Mouse (Mus musculus) R1 (cell line): ENCODE results near the gene Apold1.

Source experiments
- DNase-seq: peaks from one replicate; pipeline ENCODE4 v3.0.0-alpha.2; 2018; ENCODE audit warnings: low read depth, low spot score

The Apold1 gene

DNA sequence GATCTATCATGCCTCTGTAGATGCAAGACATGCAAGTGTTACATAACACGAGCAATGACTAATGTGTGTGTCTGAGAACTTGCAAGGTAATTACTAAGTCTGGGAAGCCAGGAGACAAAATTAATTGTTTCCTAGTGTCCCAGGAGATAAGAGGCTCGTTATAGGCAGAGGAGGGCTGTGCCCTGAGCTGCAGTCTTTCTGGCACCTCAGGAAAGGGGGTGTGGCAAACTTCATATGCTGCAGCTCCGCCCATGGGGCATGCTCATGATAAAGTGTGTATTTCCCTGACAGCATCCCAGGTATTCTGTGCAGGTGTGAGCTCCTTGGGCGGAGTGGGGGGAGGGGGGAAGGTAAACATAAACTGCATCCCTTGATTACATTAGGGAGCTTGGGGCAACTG lies 9.4 kb upstream of the Apold1 start:
- DNase-seq, result no peak

GRCm38 (mm10) chr6:134976628-134977027 lies 4.9 kb upstream of the Apold1 start:
- DNase-seq, result no peak

DNA sequence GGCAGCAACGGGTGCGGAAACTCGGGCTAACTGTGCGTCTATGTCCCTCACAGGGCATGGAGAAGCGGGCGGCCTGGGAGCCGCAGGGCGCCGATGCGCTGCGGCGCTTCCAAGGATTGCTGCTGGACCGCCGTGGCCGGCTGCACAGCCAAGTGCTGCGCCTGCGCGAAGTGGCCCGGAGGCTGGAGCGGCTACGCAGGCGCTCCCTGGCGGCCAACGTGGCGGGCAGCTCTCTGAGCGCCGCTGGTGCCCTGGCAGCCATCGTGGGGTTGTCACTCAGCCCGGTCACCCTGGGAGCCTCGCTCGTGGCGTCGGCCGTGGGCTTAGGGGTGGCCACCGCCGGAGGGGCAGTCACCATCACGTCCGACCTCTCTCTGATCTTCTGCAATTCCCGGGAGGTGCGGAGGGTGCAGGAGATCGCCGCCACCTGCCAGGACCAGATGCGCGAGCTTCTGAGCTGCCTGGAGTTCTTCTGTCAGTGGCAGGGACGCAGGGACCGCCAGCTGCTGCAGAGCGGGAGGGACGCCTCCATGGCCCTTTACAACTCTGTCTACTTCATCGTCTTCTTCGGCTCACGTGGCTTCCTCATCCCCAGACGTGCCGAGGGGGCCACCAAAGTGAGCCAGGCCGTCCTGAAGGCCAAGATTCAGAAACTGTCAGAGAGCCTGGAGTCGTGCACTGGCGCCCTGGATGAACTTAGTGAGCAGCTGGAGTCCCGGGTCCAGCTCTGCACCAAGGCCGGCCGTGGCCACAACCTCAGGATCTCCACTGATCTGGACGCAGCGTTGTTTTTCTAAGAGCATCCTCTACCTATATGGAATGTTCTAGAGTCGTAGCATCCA lies 2.2 kb downstream of the Apold1 start:
- peak; percentile 88 for DNase-seq

- no peak for DNase-seq
These were observed 3.2 kb downstream of the Apold1 start for GRCm38 (mm10) chr6:134984748-134985147.

- no peak for DNase-seq
These were observed 6.9 kb downstream of the Apold1 start for GRCm38 (mm10) chr6:134988377-134988776.

- no peak for DNase-seq
These were observed 9.2 kb downstream of the Apold1 start for GRCm38 (mm10) chr6:134990674-134991073.

DNA sequence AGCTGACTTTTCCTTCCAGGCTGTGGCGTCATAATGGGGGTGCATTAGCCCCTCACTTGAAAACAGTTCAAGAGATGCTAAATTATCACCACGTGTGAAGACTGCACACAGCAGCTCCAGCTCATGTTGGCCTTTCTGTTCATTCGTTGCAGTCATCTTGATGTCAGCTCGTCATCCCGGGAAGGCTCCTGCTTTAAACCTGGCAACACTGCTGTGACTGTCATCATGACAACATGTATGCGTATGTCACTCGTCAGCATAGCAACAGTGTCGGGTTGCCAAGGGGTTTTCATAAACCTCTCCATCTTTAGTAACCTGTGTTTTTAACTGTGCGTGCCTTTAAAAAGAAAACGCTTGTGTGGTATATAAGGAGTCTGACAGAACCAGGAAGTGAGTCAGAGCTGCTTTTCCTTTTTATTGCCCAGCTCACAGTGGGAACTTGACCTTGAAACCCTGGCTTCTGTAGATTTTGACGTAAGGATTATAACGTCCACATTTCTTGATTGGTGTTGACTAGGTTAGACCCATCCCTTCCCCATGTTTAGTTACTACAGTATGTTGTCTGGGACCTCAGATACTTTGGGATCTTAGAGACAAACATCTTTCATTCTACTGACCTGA lies 12.6 kb downstream of the Apold1 start:
- DNase-seq, result peak; percentile 20

DNA sequence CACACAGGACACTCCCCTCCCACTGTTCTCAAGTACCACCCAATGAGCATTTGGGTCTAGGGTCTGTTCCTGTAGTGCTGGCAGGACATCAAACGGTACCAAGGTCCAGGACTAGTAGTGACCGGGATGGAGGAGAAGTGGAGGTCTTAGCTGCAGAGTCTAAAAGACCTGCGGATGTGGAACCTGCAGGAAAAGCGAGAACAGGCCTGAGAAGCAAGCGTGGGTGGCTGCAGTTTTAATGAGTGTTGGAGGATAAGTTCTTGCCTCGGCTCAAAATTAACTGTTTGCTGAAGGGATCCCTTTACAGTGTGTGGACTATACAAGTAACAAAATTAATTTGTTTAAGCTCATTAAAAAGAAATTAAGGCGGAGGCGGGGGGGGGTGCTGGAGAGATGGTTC lies 13.5 kb downstream of the Apold1 start:
- DNase-seq, result no peak

GRCm38 (mm10) chr6:134996918-134997317 lies 15.4 kb downstream of the Apold1 start:
- DNase-seq, result peak; percentile 66

- DNase-seq, result no peak
These were observed 16.6 kb downstream of the Apold1 start for GRCm38 (mm10) chr6:134998076-134998475.

- DNase-seq, result no peak
These were observed 17.3 kb downstream of the Apold1 start for GRCm38 (mm10) chr6:134998781-134999180.

- no peak for DNase-seq
These were observed 18.8 kb downstream of the Apold1 start for GRCm38 (mm10) chr6:135000272-135000671.

DNA sequence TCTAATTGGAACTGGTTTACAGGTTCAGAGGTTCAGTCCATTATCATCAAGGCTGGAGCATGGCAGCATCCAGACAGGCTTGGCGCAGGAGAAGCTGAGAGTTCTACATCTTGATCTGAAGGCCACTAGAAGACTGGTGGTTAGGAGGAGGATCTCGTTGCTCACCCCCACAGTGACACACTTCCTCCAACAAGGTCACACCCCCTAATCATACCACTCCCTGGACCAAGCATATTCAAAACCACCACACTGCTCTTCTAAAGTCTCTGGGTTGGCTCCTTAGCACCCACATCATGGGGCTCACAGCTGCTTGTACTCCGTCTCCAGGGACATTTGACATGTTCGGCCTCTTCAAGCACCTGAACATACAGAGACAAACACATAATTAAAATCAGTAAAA lies 20.5 kb downstream of the Apold1 start:
- DNase-seq, result no peak

DNA sequence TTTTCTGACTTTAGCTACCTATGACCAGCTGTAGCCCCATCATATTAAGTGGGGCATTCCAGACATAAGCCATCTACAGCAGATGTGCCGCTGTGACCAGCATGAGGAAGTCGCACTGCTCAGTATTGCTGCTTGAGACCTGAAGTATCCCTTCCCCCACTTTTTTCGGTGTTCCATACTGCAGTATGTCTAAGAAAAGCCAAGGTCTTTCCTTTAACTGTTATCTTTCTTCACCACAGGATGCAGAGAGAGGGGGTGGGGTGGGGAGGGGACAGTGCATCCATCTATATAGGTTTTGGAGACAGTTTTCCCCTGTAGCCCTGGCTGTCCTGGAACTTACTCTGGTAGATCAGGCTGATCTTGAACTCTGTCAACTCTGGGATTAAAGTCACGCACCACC lies 24.9 kb downstream of the Apold1 start:
- no peak for DNase-seq

GRCm38 (mm10) chr6:135011048-135011733 lies 29.7 kb downstream of the Apold1 start, which contains the start of gene Ddx47:
Ddx47 (plus strand) TSS chr6:135011612.
- DNase-seq, result peak; percentile 96

GRCm38 (mm10) chr6:135011734-135012116 lies 30.2 kb downstream of the Apold1 start:
- DNase-seq, result no peak

GRCm38 (mm10) chr6:135017211-135017610 lies 35.7 kb downstream of the Apold1 start:
- no peak for DNase-seq

- DNase-seq, result no peak
These were observed 38.0 kb downstream of the Apold1 start for GRCm38 (mm10) chr6:135019564-135019963.

GRCm38 (mm10) chr6:135021633-135022032 lies 40.1 kb downstream of the Apold1 start:
- peak; percentile 76 for DNase-seq

DNA sequence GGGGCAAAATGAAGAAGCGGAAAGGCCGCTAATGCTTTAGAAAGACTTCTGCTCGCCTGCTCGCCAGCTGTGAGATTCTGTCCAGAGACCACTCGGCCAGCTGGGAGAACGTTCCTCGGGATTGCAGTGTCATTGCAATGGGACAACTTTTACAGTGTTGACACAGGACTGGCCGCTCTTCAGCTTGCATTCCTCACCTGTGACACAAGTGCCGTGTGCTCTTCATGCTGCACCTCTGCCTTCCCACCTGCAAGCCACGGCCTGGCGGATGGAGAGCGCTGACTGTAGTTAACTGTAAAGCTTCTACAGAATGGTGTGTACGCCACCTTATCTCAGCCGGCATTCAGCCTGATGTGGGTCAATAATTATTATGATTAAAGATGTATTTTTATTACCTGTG lies 41.9 kb downstream of the Apold1 start:
- no peak for DNase-seq

DNA sequence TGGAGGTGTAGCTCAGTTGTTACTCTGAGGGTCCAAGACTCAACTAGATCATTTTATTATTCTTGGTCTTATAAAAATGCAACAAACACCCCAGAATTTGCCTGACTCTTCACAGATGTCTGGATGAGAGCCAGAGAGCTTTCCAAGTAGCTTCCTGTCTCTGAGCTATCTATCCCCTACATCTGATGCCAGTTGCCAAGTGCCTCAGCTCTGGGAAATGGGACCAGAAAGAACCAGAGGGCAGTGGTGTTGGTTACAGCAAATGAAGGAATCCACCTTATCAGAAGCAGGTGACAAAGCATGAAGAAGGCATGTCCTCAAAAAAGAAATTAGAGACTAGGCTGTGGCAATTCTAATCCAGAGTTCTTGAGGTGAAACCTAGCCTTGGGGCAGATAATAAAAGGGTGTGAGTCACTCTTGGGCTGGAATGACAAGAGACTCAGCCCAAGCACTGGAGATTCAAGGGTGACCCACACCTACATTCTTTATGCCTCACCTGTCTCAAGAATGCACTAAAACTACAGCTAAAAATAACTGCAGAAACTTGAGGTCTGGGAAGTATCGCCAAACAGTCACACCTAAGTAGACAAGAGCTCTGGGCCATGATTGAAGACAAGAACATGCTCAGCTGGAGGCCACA lies 43.4 kb downstream of the Apold1 start:
- DNase-seq, result peak; percentile 79

DNA sequence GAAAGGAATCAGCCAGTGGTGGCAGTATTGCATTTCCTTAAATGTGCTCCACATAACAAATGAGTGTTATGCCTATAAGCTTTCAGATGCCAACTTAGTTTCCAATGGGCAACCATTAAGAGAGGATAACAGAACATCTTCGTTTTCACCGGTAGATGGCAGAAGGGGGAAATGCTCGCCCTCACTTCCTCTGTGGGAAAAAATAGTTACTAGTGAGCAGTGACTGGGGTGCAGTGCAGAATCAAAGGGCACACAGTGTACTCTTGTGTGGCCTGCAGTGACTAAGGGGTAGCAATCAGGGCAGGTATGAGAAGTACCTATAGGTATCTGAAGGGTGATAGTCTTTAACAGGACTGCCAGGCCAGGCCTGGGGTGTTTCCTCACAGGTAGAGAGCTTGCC lies 44.7 kb downstream of the Apold1 start:
- DNase-seq, result peak; percentile 58
